Mouse (Mus musculus): ENCODE measurements around the gene Slc26a3. TPM values are rescaled to one million over a fixed set of nuclear protein-coding genes. Genes with fewer than 3 reads are reported as not detected.

Slc26a3 gene
- not detected in 2 replicates for total RNA-seq (2017)

GRCm38 (mm10) chr12:31390571-31390970, at the start of gene Slc26a3:
TSS of gene Slc26a3 (plus strand) at chr12:31390871.
- ATAC-seq (replicated peaks; ENCODE audit: low read depth, poor library complexity, severe bottlenecking), result no peak

- peak; percentile 27 for ATAC-seq (replicated peaks; ENCODE audit: low read depth, poor library complexity, severe bottlenecking)
Observed at GRCm38 (mm10) chr12:31350191-31350943, 40.3 kb upstream of the Slc26a3 start.

- peak; percentile 99 for ATAC-seq (replicated peaks; ENCODE audit: low read depth, poor library complexity, severe bottlenecking)
Observed at GRCm38 (mm10) chr12:31350944-31351928, 39.4 kb upstream of the Slc26a3 start, which contains the start of gene Dld. TSS of gene Dld (minus strand) at chr12:31351453.

GRCm38 (mm10) chr12:31366428-31366827, 24.2 kb upstream of the Slc26a3 start:
- ATAC-seq (replicated peaks; ENCODE audit: low read depth, poor library complexity, severe bottlenecking), result no peak

- ATAC-seq (replicated peaks; ENCODE audit: low read depth, poor library complexity, severe bottlenecking), result no peak
Observed at GRCm38 (mm10) chr12:31367721-31368120, 22.9 kb upstream of the Slc26a3 start.

GRCm38 (mm10) chr12:31369118-31369517, 21.6 kb upstream of the Slc26a3 start:
- ATAC-seq (replicated peaks; ENCODE audit: low read depth, poor library complexity, severe bottlenecking), result no peak

GRCm38 (mm10) chr12:31369656-31370055, 21.0 kb upstream of the Slc26a3 start:
- ATAC-seq (replicated peaks; ENCODE audit: low read depth, poor library complexity, severe bottlenecking), result no peak

- peak; percentile 85 for ATAC-seq (replicated peaks; ENCODE audit: low read depth, poor library complexity, severe bottlenecking)
Observed at GRCm38 (mm10) chr12:31374603-31375282, 15.9 kb upstream of the Slc26a3 start.

- no peak for ATAC-seq (replicated peaks; ENCODE audit: low read depth, poor library complexity, severe bottlenecking)
Observed at GRCm38 (mm10) chr12:31375283-31375615, 15.4 kb upstream of the Slc26a3 start.

GRCm38 (mm10) chr12:31376326-31376950, 14.2 kb upstream of the Slc26a3 start:
- peak; percentile 30; the same call in 1 of the 2 replicates for ATAC-seq (replicated peaks; ENCODE audit: low read depth, poor library complexity, severe bottlenecking)

- no peak for ATAC-seq (replicated peaks; ENCODE audit: low read depth, poor library complexity, severe bottlenecking)
Observed at GRCm38 (mm10) chr12:31377241-31377640, 13.4 kb upstream of the Slc26a3 start.

- no peak for ATAC-seq (replicated peaks; ENCODE audit: low read depth, poor library complexity, severe bottlenecking)
Observed at GRCm38 (mm10) chr12:31380878-31381277, 9.8 kb upstream of the Slc26a3 start.

GRCm38 (mm10) chr12:31382451-31382850, 8.2 kb upstream of the Slc26a3 start:
- ATAC-seq (replicated peaks; ENCODE audit: low read depth, poor library complexity, severe bottlenecking), result no peak

- ATAC-seq (replicated peaks; ENCODE audit: low read depth, poor library complexity, severe bottlenecking), result no peak
Observed at GRCm38 (mm10) chr12:31387303-31387702, 3.4 kb upstream of the Slc26a3 start.

- ATAC-seq (replicated peaks; ENCODE audit: low read depth, poor library complexity, severe bottlenecking), result no peak
Observed at GRCm38 (mm10) chr12:31391696-31392095, 1.0 kb downstream of the Slc26a3 start.

GRCm38 (mm10) chr12:31395895-31396294, 5.2 kb downstream of the Slc26a3 start:
- ATAC-seq (replicated peaks; ENCODE audit: low read depth, poor library complexity, severe bottlenecking), result no peak

- ATAC-seq (replicated peaks; ENCODE audit: low read depth, poor library complexity, severe bottlenecking), result no peak
Observed at GRCm38 (mm10) chr12:31397709-31398108, 7.0 kb downstream of the Slc26a3 start.

GRCm38 (mm10) chr12:31400821-31401220, 10.2 kb downstream of the Slc26a3 start:
- ATAC-seq (replicated peaks; ENCODE audit: low read depth, poor library complexity, severe bottlenecking), result no peak

- no peak for ATAC-seq (replicated peaks; ENCODE audit: low read depth, poor library complexity, severe bottlenecking)
Observed at GRCm38 (mm10) chr12:31401930-31402329, 11.3 kb downstream of the Slc26a3 start.
